Mouse (Mus musculus) spleen, adult 2 months (tissue): Measurements from ENCODE around the gene Cacna2d2. TPM values are rescaled to one million over a fixed set of nuclear protein-coding genes. Genes with fewer than 3 reads are reported as not detected.
"Not testable (repeated sequence)": the region's sequence is repeated elsewhere in the genome, so short reads cannot be mapped to it uniquely, and the experiment has no call there.

Experiments
- DNase-seq, 2 experiments: peaks; one replicate each; pipeline versions ENCODE4 v3.0.0 to v3.0.0-alpha.2; 2012 to 2021; ENCODE audit warnings: low spot score in 2 of 2, low read depth in 1 of 2
- H3K27ac ChIP-seq: fragments of 200-500 bp; 2 replicates; pipeline ENCODE4 v1.5.1; 2012; ENCODE audit warnings: low read length, inconsistent platforms; ENCODE audit not compliant: insufficient read depth
- H3K27me3 ChIP-seq: fragments of 200-500 bp; 2 replicates; pipeline ENCODE4 v1.6.1; 2012; ENCODE audit warnings: mild to moderate bottlenecking, moderate library complexity, low read length, inconsistent platforms; ENCODE audit not compliant: control insufficient read depth, insufficient read depth
- H3K36me3 ChIP-seq: fragments of 200-500 bp; 2 replicates; pipeline ENCODE4 v1.6.1; 2012; ENCODE audit warnings: mild to moderate bottlenecking, low read length, inconsistent platforms; ENCODE audit not compliant: control insufficient read depth, insufficient read depth
- H3K4me1 ChIP-seq: fragments of 200-500 bp; 2 replicates; pipeline ENCODE4 v1.6.1; 2011; ENCODE audit warnings: inconsistent platforms; ENCODE audit not compliant: control insufficient read depth, insufficient read depth, insufficient read length
- H3K4me3 ChIP-seq: fragments of 200-500 bp; 2 replicates; pipeline ENCODE4 v1.5.1; 2011; ENCODE audit warnings: mild to moderate bottlenecking, inconsistent platforms; ENCODE audit not compliant: insufficient read depth, insufficient read length; ENCODE audit errors: extremely low read depth
- CTCF ChIP-seq: fragments of 200-500 bp; IDR thresholded peaks from 2 replicates; pipeline ENCODE4 v1.5.1; 2011; ENCODE audit warnings: mild to moderate bottlenecking, inconsistent platforms; ENCODE audit not compliant: insufficient read depth, insufficient read length, insufficient replicate concordance; ENCODE audit errors: extremely low read depth
- POLR2A ChIP-seq: fragments of 200-500 bp; IDR thresholded peaks from 2 replicates; pipeline ENCODE4 v1.6.1; 2011; ENCODE audit warnings: low read depth, low read length, inconsistent platforms
- WGBS: fragments of 180-500 bp; shearing (Covaris S2); methylation state at CpG from one replicate; pipeline ENCODE4 v1.1.7; 2018; 5-methylcytosine and 5-hydroxymethylcytosine counted together
- polyA plus RNA-seq: library from polyadenylated mRNA; depleted of rRNA; stranded (reverse); fragments of >200 nt; gene quantifications from 2 replicates; pipeline ENCODE4 v1.2.3, GENCODE M21; 2012

Gene Cacna2d2
- polyA plus RNA-seq, 1 experiment, result 1.6 TPM

GRCm38 (mm10) chr9:107570845-107571244 lies 171.4 kb downstream of the Cacna2d2 start:
- H3K4me3 ChIP-seq, result no peak overlapping the region
- DNase-seq, result no peak
- no peak overlapping the region for H3K27ac ChIP-seq
- TF ChIP-seq CTCF (no peak), POLR2A (no peak)
- WGBS, result 85% methylated on average over 21 of the region's 21 CpGs
- no peaks in the 10 kb centered on the region; the same call in 1 of the 2 replicates for H3K36me3 ChIP-seq
- H3K27me3 ChIP-seq, result no peaks in the 10 kb centered on the region
- peaks cover 9% of the 10 kb centered on the region; the same call in 1 of the 2 replicates for H3K4me1 ChIP-seq

GRCm38 (mm10) chr9:107571534-107572326 lies 172.3 kb downstream of the Cacna2d2 start:
- no peak overlapping the region for H3K27ac ChIP-seq
- H3K4me1 ChIP-seq, result peaks cover 9% of the 10 kb centered on the region; the same call in 1 of the 2 replicates
- TF ChIP-seq CTCF (no peak), POLR2A (no peak)
- no peak for DNase-seq
- 91% methylated on average over 22 of the region's 22 CpGs for WGBS
- H3K4me3 ChIP-seq, result no peak overlapping the region
- no peaks in the 10 kb centered on the region; the same call in 1 of the 2 replicates for H3K36me3 ChIP-seq
- no peaks in the 10 kb centered on the region for H3K27me3 ChIP-seq

- Histone ChIP-seq H3K4me1 (peaks cover 9% of the 10 kb centered on the region; the same call in 1 of the 2 replicates), H3K27ac (no peak overlapping the region)
- WGBS, result 92% methylated on average over 2 of the region's 2 CpGs
These were observed 172.9 kb downstream of the Cacna2d2 start for GRCm38 (mm10) chr9:107572327-107572662.

GRCm38 (mm10) chr9:107573774-107574173 lies 174.4 kb downstream of the Cacna2d2 start:
- WGBS, result 83% methylated on average over 6 of the region's 6 CpGs

More at GRCm38 (mm10) chr9:107572327-107572662, 172.9 kb downstream of the Cacna2d2 start:
- no peaks in the 10 kb centered on the region; the same call in 1 of the 2 replicates for H3K36me3 ChIP-seq
- no peak for DNase-seq
- no peak for TF ChIP-seq POLR2A
- TF ChIP-seq CTCF, result no peak
- H3K4me3 ChIP-seq, result no peak overlapping the region
- no peaks in the 10 kb centered on the region for H3K27me3 ChIP-seq

GRCm38 (mm10) chr9:107575579-107576356 lies 176.4 kb downstream of the Cacna2d2 start:
- no peak overlapping the region for H3K4me3 ChIP-seq
- no peak for TF ChIP-seq CTCF
- TF ChIP-seq POLR2A, result no peak
- H3K27ac ChIP-seq, result no peak overlapping the region
- H3K27me3 ChIP-seq, result no peaks in the 10 kb centered on the region
- H3K4me1 ChIP-seq, result peaks cover 7% of the 10 kb centered on the region; the same call in 1 of the 2 replicates
- 90% methylated on average over 14 of the region's 14 CpGs for WGBS
- H3K36me3 ChIP-seq, result no peaks in the 10 kb centered on the region; the same call in 1 of the 2 replicates
- DNase-seq, result no peak

More at GRCm38 (mm10) chr9:107573774-107574173, 174.4 kb downstream of the Cacna2d2 start:
- H3K36me3 ChIP-seq, H3K27me3 ChIP-seq, H3K4me3 ChIP-seq, H3K4me1 ChIP-seq, DNase-seq, H3K27ac ChIP-seq: not testable (repeated sequence)

GRCm38 (mm10) chr9:107576357-107577107 lies 177.1 kb downstream of the Cacna2d2 start, which contains the start of gene Hyal1:
Gene Hyal1, plus strand, starts transcription at chr9:107576927.
- WGBS, result 49% methylated on average over 16 of the region's 16 CpGs
- Histone ChIP-seq H3K4me3 (peak within 1 kb of the TSS; percentile 25; the same call in 1 of the 2 replicates), H3K27ac (peak within 1 kb of the TSS; percentile 15; the same call in 1 of the 2 replicates), H3K27me3 (no peaks in the 10 kb centered on the region), H3K4me1 (peaks cover 11% of the 10 kb centered on the region; the same call in 1 of the 2 replicates), H3K36me3 (no peaks in the 10 kb centered on the region)
- no peak for DNase-seq
- TF ChIP-seq CTCF, result no peak
